Mouse (Mus musculus) A20 (cell line): ENCODE measurements around the gene Arhgap18.
A peak's percentile ranks its signal among the peaks of the same experiment; 100 is the strongest.

Experiments
- DNase-seq: peaks from one replicate; pipeline ENCODE4 v3.0.0-alpha.2; 2011; ENCODE audit warnings: low read depth, low spot score

Arhgap18 gene

GRCm38 (mm10) chr10:26828412-26829137 lies 75.4 kb downstream of the Arhgap18 start:
- peak; percentile 8 for DNase-seq

GRCm38 (mm10) chr10:26832068-26832467 lies 78.8 kb downstream of the Arhgap18 start:
- no peak for DNase-seq

GRCm38 (mm10) chr10:26832669-26833249 lies 79.5 kb downstream of the Arhgap18 start:
- peak; percentile 7 for DNase-seq

- DNase-seq: no peak
These were observed 80.2 kb downstream of the Arhgap18 start for GRCm38 (mm10) chr10:26833393-26833792.

- no peak for DNase-seq
These were observed 96.1 kb downstream of the Arhgap18 start for GRCm38 (mm10) chr10:26849311-26849710.

GRCm38 (mm10) chr10:26849854-26850253 lies 96.6 kb downstream of the Arhgap18 start:
- DNase-seq: no peak

GRCm38 (mm10) chr10:26854556-26855100 lies 101.4 kb downstream of the Arhgap18 start:
- no peak for DNase-seq

- no peak for DNase-seq
These were observed 102.8 kb downstream of the Arhgap18 start for GRCm38 (mm10) chr10:26855851-26856535.

GRCm38 (mm10) chr10:26857583-26857982 lies 104.4 kb downstream of the Arhgap18 start:
- no peak for DNase-seq

GRCm38 (mm10) chr10:26858537-26858936 lies 105.3 kb downstream of the Arhgap18 start:
- peak; percentile 46 for DNase-seq

- no peak for DNase-seq
These were observed 108.0 kb downstream of the Arhgap18 start for GRCm38 (mm10) chr10:26861231-26861630.

GRCm38 (mm10) chr10:26862207-26862606 lies 109.0 kb downstream of the Arhgap18 start:
- peak; percentile 17 for DNase-seq

GRCm38 (mm10) chr10:26863982-26864381 lies 110.8 kb downstream of the Arhgap18 start:
- DNase-seq: no peak

GRCm38 (mm10) chr10:26870802-26871201 lies 117.6 kb downstream of the Arhgap18 start:
- DNase-seq: no peak

GRCm38 (mm10) chr10:26877309-26877708 lies 124.1 kb downstream of the Arhgap18 start:
- DNase-seq: no peak

- DNase-seq: no peak
These were observed 125.8 kb downstream of the Arhgap18 start for GRCm38 (mm10) chr10:26878924-26879600.

- DNase-seq: no peak
These were observed 131.7 kb downstream of the Arhgap18 start for GRCm38 (mm10) chr10:26884949-26885348.

GRCm38 (mm10) chr10:26889226-26889625 lies 136.0 kb downstream of the Arhgap18 start:
- DNase-seq: no peak

- DNase-seq: no peak
These were observed 136.5 kb downstream of the Arhgap18 start for GRCm38 (mm10) chr10:26889754-26890153.

- DNase-seq: peak; percentile 61
These were observed 137.2 kb downstream of the Arhgap18 start for GRCm38 (mm10) chr10:26890269-26890955.

GRCm38 (mm10) chr10:26893091-26893490 lies 139.9 kb downstream of the Arhgap18 start:
- DNase-seq: no peak
